Mouse (Mus musculus): ENCODE results near the gene Acp5. TPM values are rescaled to one million over a fixed set of nuclear protein-coding genes. Genes with fewer than 3 reads are reported as not detected.

Gene Acp5
- 38.1 and 44.7 TPM in 2 replicates for polyA plus RNA-seq (2015; fragmentation: Nextera tagmentation; extraction: Ambion mirVana)

DNA sequence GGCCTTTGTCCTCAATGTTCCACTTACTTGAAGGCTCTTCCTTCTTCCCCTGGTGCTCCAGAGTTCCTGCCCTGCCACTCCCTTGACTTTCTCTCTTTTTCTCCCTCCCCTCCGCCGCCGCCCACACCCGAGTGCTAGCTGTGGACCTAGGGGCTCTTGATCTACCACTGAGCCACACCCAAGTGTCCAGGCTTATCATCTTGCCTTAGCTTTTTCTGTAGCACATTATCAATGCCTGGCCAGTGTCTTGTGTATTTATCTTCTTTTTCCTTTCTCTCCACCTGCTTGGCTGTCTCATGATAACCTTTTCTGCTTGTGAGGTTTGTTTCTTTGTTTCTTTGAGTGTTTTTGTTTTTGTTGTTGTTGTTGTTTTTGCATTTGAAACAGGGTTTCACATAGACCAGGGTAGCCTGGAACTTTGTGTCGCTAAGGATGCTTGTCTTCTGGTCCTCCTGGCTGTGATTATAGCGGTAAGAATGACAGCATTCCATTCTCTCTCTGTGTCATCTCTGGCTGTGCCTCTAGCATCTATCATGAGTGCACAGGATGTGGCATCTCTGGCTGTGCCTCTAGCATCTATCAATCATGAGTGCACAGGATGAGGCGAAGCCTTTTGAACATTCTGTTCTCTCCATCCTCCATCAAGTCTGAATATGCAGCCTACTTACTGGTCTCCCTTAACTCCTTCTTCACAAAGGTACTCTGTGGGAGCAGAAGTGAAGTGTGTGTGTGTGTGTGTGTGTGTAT lies at the start of gene Acp5:
Gene Acp5 (minus strand): TSS at position 68 of the 747 bp plus-strand sequence.
- Histone ChIP-seq H3K4me1 (peaks cover 13% of the 10 kb centered on the region), H3K4me2 (replicated peaks) (no peak within 1 kb of the TSS), H3K9ac (no peak within 1 kb of the TSS), H3K4me3 (replicated peaks) (no peak within 1 kb of the TSS), H3K9me3 (replicated peaks) (no peaks in the 10 kb centered on the region), H3K36me3 (no peaks in the 10 kb centered on the region), H3K27ac (replicated peaks) (no peak within 1 kb of the TSS), H3K27me3 (no peaks in the 10 kb centered on the region)
- ATAC-seq (ENCODE audit: insufficient number of reproducible peaks, low FRiP score, low TSS enrichment, low read depth), result no peak
- 68% methylated on average over 7 of the region's 7 CpGs for WGBS

GRCm38 (mm10) chr9:22172318-22172717 lies 36.8 kb upstream of the Acp5 start:
- H3K4me2 ChIP-seq (replicated peaks), result no peak overlapping the region
- H3K9me3 ChIP-seq (replicated peaks), result no peaks in the 10 kb centered on the region
- H3K4me1 ChIP-seq, result no peaks in the 10 kb centered on the region
- H3K9ac ChIP-seq, result no peak overlapping the region
- H3K4me3 ChIP-seq (replicated peaks), result no peak overlapping the region
- ATAC-seq (ENCODE audit: insufficient number of reproducible peaks, low FRiP score, low TSS enrichment, low read depth), result no peak
- H3K36me3 ChIP-seq, result no peaks in the 10 kb centered on the region
- no peak overlapping the region for H3K27ac ChIP-seq (replicated peaks)
- no peaks in the 10 kb centered on the region for H3K27me3 ChIP-seq
- whole genome bisulfite sequencing, result 88% methylated on average over 4 of the region's 4 CpGs

- H3K36me3 ChIP-seq, result no peaks in the 10 kb centered on the region
- H3K4me1 ChIP-seq, result no peaks in the 10 kb centered on the region
- 0 out of 2 replicates have a peak, but pooled peaks cover 6% of the 10 kb centered on the region for H3K9me3 ChIP-seq (replicated peaks)
- WGBS, result 94% methylated on average over 11 of the region's 11 CpGs
- H3K27me3 ChIP-seq, result no peaks in the 10 kb centered on the region
- no peak overlapping the region for H3K4me3 ChIP-seq (replicated peaks)
- no peak for ATAC-seq (ENCODE audit: insufficient number of reproducible peaks, low FRiP score, low TSS enrichment, low read depth)
- no peak overlapping the region for H3K9ac ChIP-seq
- no peak overlapping the region for H3K27ac ChIP-seq (replicated peaks)
- no peak overlapping the region for H3K4me2 ChIP-seq (replicated peaks)
These were observed 33.8 kb upstream of the Acp5 start for GRCm38 (mm10) chr9:22169327-22169726.

DNA sequence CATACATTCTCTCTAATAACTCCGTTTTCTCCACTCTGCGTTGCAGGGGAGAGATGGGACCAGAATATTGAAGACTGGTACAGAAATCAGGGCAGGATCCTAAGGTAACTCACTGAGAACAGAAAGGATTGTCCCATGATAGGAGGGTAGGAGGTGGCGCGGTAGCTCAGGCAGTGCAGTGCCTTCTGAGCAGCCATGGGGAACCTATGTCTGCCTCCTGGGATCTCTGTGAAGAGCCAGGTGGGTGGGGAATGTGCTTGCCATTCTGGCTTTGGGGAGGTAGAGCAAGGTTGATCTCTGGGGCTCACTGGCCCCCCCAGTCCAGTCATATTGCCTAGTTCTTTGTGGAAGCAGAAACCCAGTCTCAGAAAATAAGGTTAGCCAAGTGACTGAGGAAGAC lies 32.2 kb upstream of the Acp5 start:
- H3K4me1 ChIP-seq, result no peaks in the 10 kb centered on the region
- H3K9me3 ChIP-seq (replicated peaks), result 0 out of 2 replicates have a peak, but pooled peaks cover 6% of the 10 kb centered on the region
- no peak overlapping the region for H3K4me3 ChIP-seq (replicated peaks)
- 98% methylated on average over 4 of the region's 4 CpGs for WGBS
- no peak overlapping the region for H3K27ac ChIP-seq (replicated peaks)
- no peak for ATAC-seq (ENCODE audit: insufficient number of reproducible peaks, low FRiP score, low TSS enrichment, low read depth)
- no peaks in the 10 kb centered on the region for H3K27me3 ChIP-seq
- no peak overlapping the region for H3K9ac ChIP-seq
- H3K4me2 ChIP-seq (replicated peaks), result no peak overlapping the region
- no peaks in the 10 kb centered on the region for H3K36me3 ChIP-seq

- Histone ChIP-seq H3K27me3 (no peaks in the 10 kb centered on the region), H3K4me2 (replicated peaks) (no peak overlapping the region), H3K4me3 (replicated peaks) (no peak overlapping the region), H3K9me3 (replicated peaks) (0 out of 2 replicates have a peak, but pooled peaks cover 6% of the 10 kb centered on the region), H3K36me3 (no peaks in the 10 kb centered on the region), H3K4me1 (no peaks in the 10 kb centered on the region), H3K9ac (no peak overlapping the region), H3K27ac (replicated peaks) (no peak overlapping the region)
- ATAC-seq (ENCODE audit: insufficient number of reproducible peaks, low FRiP score, low TSS enrichment, low read depth), result no peak
- 91% methylated on average over 10 of the region's 10 CpGs for WGBS
These were observed 31.2 kb upstream of the Acp5 start for GRCm38 (mm10) chr9:22166686-22167085.

- Histone ChIP-seq H3K4me3 (replicated peaks) (no peak overlapping the region), H3K9ac (no peak overlapping the region), H3K36me3 (no peaks in the 10 kb centered on the region), H3K27me3 (no peaks in the 10 kb centered on the region), H3K4me1 (no peaks in the 10 kb centered on the region), H3K9me3 (replicated peaks) (0 out of 2 replicates have a peak, but pooled peaks cover 6% of the 10 kb centered on the region), H3K27ac (replicated peaks) (no peak overlapping the region), H3K4me2 (replicated peaks) (no peak overlapping the region)
- ATAC-seq (ENCODE audit: insufficient number of reproducible peaks, low FRiP score, low TSS enrichment, low read depth), result no peak
- 48% methylated on average over 6 of the region's 6 CpGs for WGBS
These were observed 30.5 kb upstream of the Acp5 start for GRCm38 (mm10) chr9:22165964-22166363.

- Histone ChIP-seq H3K4me3 (replicated peaks) (peak overlapping the region; percentile 59), H3K4me1 (no peaks in the 10 kb centered on the region), H3K9ac (peak overlapping the region; percentile 63), H3K27me3 (no peaks in the 10 kb centered on the region), H3K27ac (replicated peaks) (no peak overlapping the region; the same call in 1 of the 2 replicates), H3K9me3 (replicated peaks) (0 out of 2 replicates have a peak, but pooled peaks cover 6% of the 10 kb centered on the region), H3K36me3 (no peaks in the 10 kb centered on the region), H3K4me2 (replicated peaks) (peak overlapping the region; percentile 93)
- WGBS, result 2% methylated on average over 54 of the region's 54 CpGs
- ATAC-seq (ENCODE audit: insufficient number of reproducible peaks, low FRiP score, low TSS enrichment, low read depth), result peak; percentile 69; the same call in 1 of the 2 replicates
These were observed 29.5 kb upstream of the Acp5 start for GRCm38 (mm10) chr9:22164711-22165668.

DNA sequence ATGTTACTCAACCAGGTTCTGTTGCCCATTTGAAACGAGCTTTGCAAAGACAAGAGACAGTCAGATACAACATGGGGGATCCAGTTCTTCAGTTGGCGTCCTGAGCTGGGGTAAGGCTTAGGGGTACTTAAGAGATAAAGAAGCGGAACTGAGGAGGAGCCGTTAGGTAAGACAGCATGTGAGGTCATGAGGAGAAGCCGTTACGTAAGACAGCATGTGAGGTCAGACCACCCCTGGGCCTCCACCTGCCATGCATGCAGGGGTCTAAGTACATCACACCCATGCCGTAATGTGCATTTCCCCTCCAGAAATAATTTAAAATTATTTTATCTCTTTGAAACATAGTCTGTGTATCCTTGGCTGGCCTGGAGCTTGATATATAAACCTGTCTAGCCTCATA lies 27.4 kb upstream of the Acp5 start:
- Histone ChIP-seq H3K4me2 (replicated peaks) (no peak overlapping the region), H3K36me3 (0 out of 2 replicates have a peak, but pooled peaks cover 9% of the 10 kb centered on the region), H3K9ac (no peak overlapping the region), H3K27me3 (no peaks in the 10 kb centered on the region), H3K9me3 (replicated peaks) (0 out of 2 replicates have a peak, but pooled peaks cover 6% of the 10 kb centered on the region), H3K4me1 (peaks cover 3% of the 10 kb centered on the region; the same call in 1 of the 2 replicates), H3K4me3 (replicated peaks) (no peak overlapping the region), H3K27ac (replicated peaks) (no peak overlapping the region)
- 79% methylated on average over 7 of the region's 7 CpGs for whole genome bisulfite sequencing
- no peak for ATAC-seq (ENCODE audit: insufficient number of reproducible peaks, low FRiP score, low TSS enrichment, low read depth)

GRCm38 (mm10) chr9:22162305-22162704 lies 26.8 kb upstream of the Acp5 start:
- Histone ChIP-seq H3K4me1 (peaks cover 9% of the 10 kb centered on the region), H3K4me3 (replicated peaks) (no peak overlapping the region), H3K36me3 (0 out of 2 replicates have a peak, but pooled peaks cover 10% of the 10 kb centered on the region), H3K27ac (replicated peaks) (no peak overlapping the region), H3K9ac (no peak overlapping the region), H3K27me3 (no peaks in the 10 kb centered on the region), H3K9me3 (replicated peaks) (0 out of 2 replicates have a peak, but pooled peaks cover 6% of the 10 kb centered on the region), H3K4me2 (replicated peaks) (no peak overlapping the region)
- ATAC-seq (ENCODE audit: insufficient number of reproducible peaks, low FRiP score, low TSS enrichment, low read depth), result no peak
- 81% methylated on average over 9 of the region's 9 CpGs for WGBS

DNA sequence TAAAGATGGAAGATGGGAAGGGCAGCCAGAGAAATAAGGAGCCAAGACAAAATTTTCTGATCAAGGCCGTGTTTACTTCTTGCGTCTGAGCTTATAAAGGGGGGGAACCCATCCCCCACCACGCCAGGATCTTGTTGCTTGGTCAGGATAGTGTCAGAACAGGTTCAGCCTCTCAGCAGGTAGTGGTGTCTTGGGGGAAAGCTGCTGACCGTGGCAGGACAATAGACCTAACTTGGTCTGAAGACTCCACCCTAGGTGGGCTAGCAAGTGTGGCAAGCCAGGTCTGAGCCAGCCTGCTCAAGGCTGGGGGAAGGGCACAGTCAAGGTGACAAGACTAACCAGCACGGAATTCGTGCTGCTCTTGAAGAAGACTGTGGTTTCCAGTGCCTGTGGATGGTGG lies 25.8 kb upstream of the Acp5 start:
- peaks cover 13% of the 10 kb centered on the region for H3K4me1 ChIP-seq
- no peak overlapping the region for H3K4me3 ChIP-seq (replicated peaks)
- H3K36me3 ChIP-seq, result 0 out of 2 replicates have a peak, but pooled peaks cover 10% of the 10 kb centered on the region
- H3K27ac ChIP-seq (replicated peaks), result no peak overlapping the region
- no peaks in the 10 kb centered on the region for H3K27me3 ChIP-seq
- no peak for ATAC-seq (ENCODE audit: insufficient number of reproducible peaks, low FRiP score, low TSS enrichment, low read depth)
- no peak overlapping the region for H3K4me2 ChIP-seq (replicated peaks)
- WGBS, result 32% methylated on average over 6 of the region's 6 CpGs
- no peak overlapping the region for H3K9ac ChIP-seq
- H3K9me3 ChIP-seq (replicated peaks), result no peaks in the 10 kb centered on the region

All from embryonic facial prominence, embryonic 15.5 days (tissue).